Mouse (Mus musculus) embryo, embryonic 9.5 days (tissue): ENCODE results near the gene Spock1.

Experiments used
- DNase-seq: peaks from one replicate; pipeline ENCODE4 v3.0.0-alpha.2; 2017; ENCODE audit errors: extremely low spot score

Spock1 gene

GRCm38 (mm10) chr13:57806301-57806700 lies 101.8 kb downstream of the Spock1 start:
- DNase-seq = no peak

GRCm38 (mm10) chr13:57798633-57799032 lies 109.5 kb downstream of the Spock1 start:
- no peak for DNase-seq

- no peak for DNase-seq
Measured at GRCm38 (mm10) chr13:57796951-57797692, 111.0 kb downstream of the Spock1 start.

- no peak for DNase-seq
Measured at GRCm38 (mm10) chr13:57793643-57794240, 114.4 kb downstream of the Spock1 start.

- DNase-seq = no peak
Measured at GRCm38 (mm10) chr13:57789796-57790195, 118.3 kb downstream of the Spock1 start.

GRCm38 (mm10) chr13:57788299-57788698 lies 119.8 kb downstream of the Spock1 start:
- no peak for DNase-seq

GRCm38 (mm10) chr13:57786278-57786677 lies 121.9 kb downstream of the Spock1 start:
- no peak for DNase-seq

GRCm38 (mm10) chr13:57782975-57783374 lies 125.2 kb downstream of the Spock1 start:
- no peak for DNase-seq

GRCm38 (mm10) chr13:57782107-57782561 lies 126.0 kb downstream of the Spock1 start:
- no peak for DNase-seq

GRCm38 (mm10) chr13:57779146-57779545 lies 129.0 kb downstream of the Spock1 start:
- no peak for DNase-seq

- no peak for DNase-seq
Measured at GRCm38 (mm10) chr13:57778524-57778923, 129.6 kb downstream of the Spock1 start.

- no peak for DNase-seq
Measured at GRCm38 (mm10) chr13:57771998-57772397, 136.1 kb downstream of the Spock1 start.

- DNase-seq = no peak
Measured at GRCm38 (mm10) chr13:57766721-57767120, 141.4 kb downstream of the Spock1 start.

- DNase-seq = no peak
Measured at GRCm38 (mm10) chr13:57761122-57761521, 147.0 kb downstream of the Spock1 start.

- DNase-seq = no peak
Measured at GRCm38 (mm10) chr13:57760618-57761017, 147.5 kb downstream of the Spock1 start.

GRCm38 (mm10) chr13:57756316-57756715 lies 151.8 kb downstream of the Spock1 start:
- DNase-seq = no peak

GRCm38 (mm10) chr13:57750831-57751230 lies 157.3 kb downstream of the Spock1 start:
- no peak for DNase-seq

GRCm38 (mm10) chr13:57744667-57745066 lies 163.5 kb downstream of the Spock1 start:
- DNase-seq = no peak

- no peak for DNase-seq
Measured at GRCm38 (mm10) chr13:57741186-57741585, 166.9 kb downstream of the Spock1 start.

- DNase-seq = peak; percentile 16
Measured at GRCm38 (mm10) chr13:57740473-57740872, 167.7 kb downstream of the Spock1 start.

GRCm38 (mm10) chr13:57736060-57736459 lies 172.1 kb downstream of the Spock1 start:
- no peak for DNase-seq

- no peak for DNase-seq
Measured at GRCm38 (mm10) chr13:57734549-57734948, 173.6 kb downstream of the Spock1 start.

- no peak for DNase-seq
Measured at GRCm38 (mm10) chr13:57733521-57733920, 174.6 kb downstream of the Spock1 start.
